Mouse (Mus musculus) cerebellum, adult 2 months (tissue): ENCODE measurements around the gene Ech1. TPM values are rescaled to one million over a fixed set of nuclear protein-coding genes. Genes with fewer than 3 reads are reported as not detected.
A peak's percentile ranks its signal among the peaks of the same experiment; 100 is the strongest.

Source experiments
- DNase-seq, 2 experiments: peaks; one replicate each; pipeline ENCODE4 v3.0.0; 2021
- H3K27ac ChIP-seq: fragments of 200-500 bp; 2 replicates; pipeline ENCODE4 v1.5.1; 2012; ENCODE audit warnings: low read length, control low read depth, inconsistent platforms; ENCODE audit not compliant: insufficient read depth
- H3K27me3 ChIP-seq: fragments of 200-500 bp; 2 replicates; pipeline ENCODE4 v1.6.1; 2012; ENCODE audit warnings: inconsistent platforms, mild to moderate bottlenecking, low read length, moderate library complexity; ENCODE audit not compliant: control insufficient read depth, insufficient read depth
- H3K4me1 ChIP-seq: fragments of 200-500 bp; 2 replicates; pipeline ENCODE4 v1.6.1; 2011; ENCODE audit warnings: low read length; ENCODE audit not compliant: control insufficient read depth, insufficient read depth
- H3K4me3 ChIP-seq: fragments of 200-500 bp; replicated peaks from 2 replicates; pipeline ENCODE3; 2011; ENCODE audit warnings: mild to moderate bottlenecking, low read depth, low read length, control low read depth; ENCODE audit not compliant: insufficient read depth
- CTCF ChIP-seq: fragments of 200-500 bp; IDR thresholded peaks from 2 replicates; pipeline ENCODE4 v1.5.1; 2011; ENCODE audit warnings: low read depth, mild to moderate bottlenecking, control low read depth, low read length, moderate library complexity, borderline replicate concordance; ENCODE audit not compliant: insufficient read depth
- POLR2A ChIP-seq: fragments of 200-500 bp; IDR thresholded peaks from 2 replicates; pipeline ENCODE4 v1.6.1; 2011; ENCODE audit warnings: low read length, control low read depth, borderline replicate concordance; ENCODE audit not compliant: insufficient read depth
- WGBS: fragments of 180-500 bp; shearing (Covaris S2); methylation state at CpG from one replicate; pipeline ENCODE4 v1.1.7; 2018; 5-methylcytosine and 5-hydroxymethylcytosine counted together
- polyA plus RNA-seq: library from polyadenylated mRNA; depleted of rRNA; stranded (reverse); fragments of >200 nt; gene quantifications from 2 replicates; pipeline ENCODE4 v1.2.3, GENCODE M21; 2012

Gene Ech1
- polyA plus RNA-seq, 1 experiment: 106 TPM

DNA sequence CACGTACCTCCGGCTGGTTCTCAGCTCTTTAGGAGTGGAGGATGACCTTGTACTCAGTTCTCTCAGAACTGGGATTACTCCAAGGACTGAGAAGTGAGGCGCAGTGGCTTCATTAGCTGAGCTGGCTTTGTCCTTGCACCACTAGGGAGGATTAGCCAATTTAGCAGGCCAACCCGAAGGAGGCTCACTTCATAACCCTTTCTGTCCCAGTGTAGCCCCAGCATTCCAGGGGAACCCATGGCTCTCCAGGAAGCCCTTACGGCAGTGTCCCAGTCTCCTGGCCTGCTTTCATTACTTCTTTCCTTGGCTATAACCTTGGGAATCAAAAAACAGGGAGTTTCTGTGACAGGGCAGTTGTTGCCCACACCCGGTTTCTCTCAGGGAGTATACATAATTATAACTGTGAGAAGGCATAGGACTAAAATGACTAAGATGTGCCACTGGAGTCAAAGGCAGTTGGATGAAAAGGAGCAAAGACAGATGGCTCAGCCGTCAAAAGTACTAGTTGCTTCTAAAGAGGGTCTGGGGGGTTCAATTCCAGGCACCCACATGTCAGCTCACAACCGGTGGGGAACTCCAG is 17.3 kb upstream of the Ech1 start:
- WGBS: 14% methylated on average over 6 of the region's 8 CpGs
- Histone ChIP-seq H3K27ac (peak overlapping the region; percentile 95), H3K27me3 (no peaks in the 10 kb centered on the region), H3K4me3 (peak overlapping the region; percentile 72), H3K4me1 (no peaks in the 10 kb centered on the region; the same call in 1 of the 2 replicates)
- DNase-seq: peak in 1 of 2 experiments; percentile 52
- no peak for TF ChIP-seq POLR2A
- TF ChIP-seq CTCF: no peak

DNA sequence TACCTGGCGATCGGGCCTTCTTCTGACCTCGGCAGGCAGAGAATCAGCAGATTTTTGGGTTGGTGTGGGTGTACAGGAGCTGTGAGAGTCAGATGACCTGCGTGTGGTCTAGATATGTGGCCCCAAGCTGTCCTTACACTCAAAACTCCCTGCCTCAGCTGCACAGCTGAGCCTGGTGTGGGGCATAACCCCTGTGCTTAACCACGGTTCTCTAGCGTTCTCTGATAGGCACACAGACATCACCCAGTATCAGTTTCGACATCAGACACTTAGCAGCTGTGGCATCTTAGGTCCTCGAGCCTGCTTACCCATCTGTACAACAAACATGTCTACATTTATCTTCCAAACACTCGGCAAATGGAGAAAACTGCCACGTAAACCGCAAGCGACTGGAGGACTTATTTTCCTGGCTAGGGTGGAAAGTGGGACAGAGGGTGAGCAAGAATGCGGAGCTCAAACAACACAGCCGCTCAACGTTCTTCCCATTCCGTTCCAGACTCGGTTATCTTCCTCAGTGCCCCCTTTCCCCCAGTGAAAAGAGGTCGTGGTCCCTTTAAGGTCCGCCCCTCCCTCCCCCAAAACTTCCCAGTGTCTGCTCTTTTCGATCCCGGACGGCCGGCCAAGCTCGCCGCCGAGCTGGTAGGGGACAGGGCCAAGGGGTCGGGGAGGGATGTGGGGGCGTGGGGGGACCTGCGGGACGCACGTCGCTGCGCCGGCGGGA is 16.6 kb upstream of the Ech1 start, which contains the start of gene Hnrnpl:
Gene Hnrnpl (plus strand): TSS at position 321 of the 721 bp plus-strand sequence.
- Histone ChIP-seq H3K4me1 (no peaks in the 10 kb centered on the region; the same call in 1 of the 2 replicates), H3K27me3 (no peaks in the 10 kb centered on the region), H3K4me3 (peak within 1 kb of the TSS; percentile 72), H3K27ac (peak within 1 kb of the TSS; percentile 95)
- under 1% methylated on average over 35 of the region's 35 CpGs for WGBS
- TF ChIP-seq POLR2A: no peak
- DNase-seq: peak; percentile 52 to 62

DNA sequence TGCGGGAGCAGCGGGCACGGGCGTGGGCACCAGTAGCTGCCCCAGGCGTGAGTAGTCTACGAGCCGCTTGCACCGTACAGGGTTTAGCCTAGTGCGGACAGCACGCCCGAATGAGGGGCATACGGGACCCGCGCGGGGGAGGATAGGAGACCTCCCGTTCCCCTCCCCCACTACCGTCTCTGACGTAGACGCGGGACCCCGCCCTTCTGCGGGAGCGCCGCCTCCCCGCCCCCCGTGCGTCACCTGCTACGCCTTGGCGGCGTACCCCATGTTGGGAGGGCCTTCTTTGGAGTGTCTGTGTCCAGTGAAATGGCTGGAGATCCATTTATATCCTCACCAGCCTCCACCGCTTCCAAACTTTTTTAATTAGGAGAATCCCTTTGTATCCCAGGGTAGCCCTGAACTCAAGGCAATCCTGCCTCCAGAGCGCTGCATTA is 16.0 kb upstream of the Ech1 start:
- peak; percentile 67 for TF ChIP-seq POLR2A
- TF ChIP-seq CTCF: no peak
- Histone ChIP-seq H3K27ac (peak overlapping the region; percentile 94), H3K4me3 (peak overlapping the region; percentile 72), H3K4me1 (no peaks in the 10 kb centered on the region; the same call in 1 of the 2 replicates), H3K27me3 (no peaks in the 10 kb centered on the region)
- peak; percentile 96 for DNase-seq
- WGBS: under 1% methylated on average over 32 of the region's 32 CpGs

- Histone ChIP-seq H3K4me1 (no peaks in the 10 kb centered on the region; the same call in 1 of the 2 replicates), H3K27ac (peak overlapping the region; percentile 94), H3K27me3 (no peaks in the 10 kb centered on the region), H3K4me3 (peak overlapping the region; percentile 72)
- TF ChIP-seq CTCF: no peak
- no peak for TF ChIP-seq POLR2A
- DNase-seq: peak; percentile 70 to 71
- under 1% methylated on average over 35 of the region's 35 CpGs for WGBS
Measured at GRCm38 (mm10) chr7:28809401-28810089, 15.5 kb upstream of the Ech1 start.

DNA sequence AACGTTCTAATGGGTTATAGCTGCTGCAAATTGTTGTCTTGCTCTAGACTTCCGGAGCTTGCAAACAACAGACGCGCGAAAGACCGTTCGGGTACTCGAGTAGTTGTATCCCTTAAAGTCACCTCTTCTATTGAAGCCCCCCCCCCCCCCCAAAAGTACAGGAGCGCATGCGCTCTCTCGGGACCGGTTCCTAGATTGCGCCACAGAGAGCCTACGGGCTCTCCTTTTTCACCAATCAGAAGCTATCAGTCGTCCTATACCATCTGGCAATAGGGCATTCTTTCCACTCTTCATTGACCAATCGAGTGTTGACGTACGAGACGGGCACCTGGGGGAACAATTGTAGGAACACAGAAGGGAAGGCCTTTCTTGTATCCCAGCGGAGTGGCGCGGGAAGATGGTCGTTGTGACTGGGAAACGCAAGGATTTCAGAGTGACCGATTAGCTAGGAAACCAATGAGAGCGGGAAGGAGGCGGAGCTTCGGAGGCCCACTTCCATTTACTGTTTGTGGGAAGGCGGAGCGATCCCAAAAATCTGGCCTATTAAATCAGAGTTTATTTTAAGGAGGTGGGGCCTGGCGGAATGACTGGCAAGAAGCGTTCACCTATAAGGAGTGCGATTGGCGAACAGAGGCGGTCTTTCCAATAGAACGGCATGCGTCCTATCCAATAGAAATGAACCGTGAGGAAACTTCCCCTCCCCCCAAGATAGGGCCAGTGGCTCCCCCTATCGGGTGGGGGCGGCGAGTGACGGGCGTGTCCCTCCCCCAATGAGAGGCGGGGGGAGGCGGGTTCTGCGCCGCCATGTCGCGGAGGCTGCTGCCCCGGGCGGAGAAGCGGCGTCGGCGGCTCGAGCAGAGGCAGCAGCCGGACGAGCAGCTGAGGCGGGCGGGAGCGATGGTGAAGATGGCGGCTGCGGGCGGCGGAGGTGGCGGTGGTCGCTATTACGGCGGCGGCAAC is 14.6 kb upstream of the Ech1 start:
- H3K4me3 ChIP-seq: peak overlapping the region; percentile 91
- no peaks in the 10 kb centered on the region for H3K27me3 ChIP-seq
- DNase-seq: peak; percentile 99 to 100
- under 1% methylated on average over 68 of the region's 70 CpGs for WGBS
- peak overlapping the region; percentile 94 for H3K27ac ChIP-seq
- H3K4me1 ChIP-seq: peaks cover 2% of the 10 kb centered on the region
- peak; percentile 94 for TF ChIP-seq POLR2A
- TF ChIP-seq CTCF: peak; percentile 45; the same call in 1 of the 2 replicates

DNA sequence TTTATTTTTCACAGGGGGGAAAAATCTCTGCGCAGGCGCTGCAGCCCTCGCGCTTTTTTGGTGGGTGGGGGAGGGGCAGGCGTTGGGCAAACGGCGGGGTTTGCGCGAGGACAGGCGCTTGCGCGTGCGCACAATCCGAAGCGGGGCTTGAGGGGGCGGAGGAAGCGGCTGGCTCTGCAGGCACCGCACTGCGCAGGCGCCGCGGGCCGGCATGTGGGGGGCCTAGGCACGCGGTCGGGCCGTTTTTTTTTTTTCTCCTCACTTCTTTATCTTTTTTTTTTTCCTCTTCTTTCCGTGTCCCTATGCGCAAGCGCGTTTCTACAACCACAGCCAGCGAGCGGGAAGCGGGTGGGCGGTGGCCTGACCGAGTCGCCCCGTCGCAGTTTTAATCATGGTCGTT is 13.8 kb upstream of the Ech1 start:
- peak; percentile 91 to 93 for DNase-seq
- TF ChIP-seq CTCF (no peak), POLR2A (no peak)
- Histone ChIP-seq H3K27ac (peak overlapping the region; percentile 77; the same call in 1 of the 2 replicates), H3K27me3 (no peaks in the 10 kb centered on the region), H3K4me1 (peaks cover 9% of the 10 kb centered on the region), H3K4me3 (peak overlapping the region; percentile 91)
- WGBS: under 1% methylated on average over 40 of the region's 40 CpGs
